Mouse (Mus musculus): Measurements from ENCODE around the gene Lpar5. TPM values are rescaled to one million over a fixed set of nuclear protein-coding genes. Genes with fewer than 3 reads are reported as not detected.

Lpar5 gene
- polyA plus RNA-seq, 2 experiments = 3.9 to 4.0 TPM

DNA sequence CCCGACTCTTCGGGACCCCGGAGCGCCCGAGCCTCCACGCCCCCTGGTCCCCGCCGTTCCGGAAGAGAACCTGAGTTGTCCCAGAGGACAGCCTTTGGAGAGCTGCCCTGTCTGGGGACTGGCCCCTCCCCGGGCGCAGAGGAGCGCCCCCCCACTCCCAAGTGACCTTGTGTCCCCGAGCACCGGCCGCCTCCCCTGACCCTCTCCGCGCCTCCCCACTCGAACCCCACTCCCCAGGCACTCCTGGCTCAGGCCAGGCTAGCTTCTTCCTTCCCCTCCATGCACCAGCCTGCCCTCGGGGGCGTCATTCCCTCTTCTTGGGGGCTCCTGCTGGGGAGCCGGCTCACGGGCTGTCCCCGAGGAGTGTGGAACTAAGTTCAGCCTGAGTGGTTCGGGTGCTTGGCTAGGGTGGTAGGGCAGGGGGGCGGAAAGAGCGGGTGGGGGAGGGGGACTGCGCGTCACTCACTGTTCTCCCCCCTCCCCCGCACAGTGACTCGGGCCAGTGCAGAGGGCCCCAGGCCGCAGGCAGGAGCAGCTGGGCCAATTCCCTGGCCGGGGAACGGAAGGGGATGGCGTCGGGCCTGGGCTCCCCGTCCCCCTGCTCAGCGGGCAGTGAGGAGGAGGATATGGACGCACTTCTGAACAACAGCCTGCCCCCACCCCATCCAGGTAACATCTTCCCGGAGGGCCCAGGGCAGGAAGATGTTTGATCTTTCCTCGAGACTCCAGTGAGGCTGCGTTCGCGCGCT, 29.1 kb downstream of the Lpar5 start:
- TF ChIP-seq POLR2A (IDR thresholded peaks at IDR 0.05; ENCODE audit: borderline replicate concordance, extremely low read depth, insufficient read depth, insufficient read length) = no peak
- peaks cover 24% of the 10 kb centered on the region for H3K4me1 ChIP-seq (ENCODE audit: control insufficient read depth, insufficient read depth, low read length)
- peak overlapping the region; percentile 82 for H3K4me2 ChIP-seq (replicated peaks; ENCODE audit: low read depth, low read length, severe bottlenecking)
- no peaks in the 10 kb centered on the region for H3K9me3 ChIP-seq (ENCODE audit: control insufficient read depth, low read length)
- peaks cover 44% of the 10 kb centered on the region for H3K36me3 ChIP-seq (ENCODE audit: control insufficient read depth, insufficient read depth, low read length)
- peak overlapping the region; percentile 96 for H3K4me3 ChIP-seq (replicated peaks; ENCODE audit: low read length)
- peak overlapping the region; percentile 88 for H3K9ac ChIP-seq (ENCODE audit: low read depth, low read length, severe bottlenecking)
- H3K27ac ChIP-seq (replicated peaks; ENCODE audit: low read depth, low read length) = peak overlapping the region; percentile 86
- H3K27me3 ChIP-seq (ENCODE audit: control insufficient read depth, insufficient read depth, low read length) = no peaks in the 10 kb centered on the region
- WGBS = 1% methylated on average over 35 of the region's 44 CpGs
- ATAC-seq (ENCODE audit: low FRiP score, low read depth) (0 out of 2 replicates have a peak, but pooled peaks have one; percentile 28), DNase-seq (ENCODE audit: low spot score) (peak; percentile 50)

DNA sequence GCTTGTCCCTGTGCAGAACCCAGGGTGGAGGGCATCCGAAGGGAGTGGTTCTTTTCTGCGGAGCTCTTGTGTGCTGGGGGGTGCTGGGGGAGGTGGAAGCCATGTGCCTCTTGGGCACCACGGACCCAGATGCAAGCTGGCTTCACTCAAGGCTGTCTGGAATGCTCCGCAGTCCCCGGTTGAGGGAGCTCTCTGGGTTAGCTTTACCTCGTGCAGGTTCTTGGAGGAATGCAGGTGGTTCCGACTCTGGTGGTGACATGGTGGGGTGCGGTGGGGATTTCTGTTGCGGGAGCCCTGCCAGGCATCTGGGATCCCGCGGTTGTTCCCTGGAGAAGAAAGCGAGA, 29.6 kb downstream of the Lpar5 start:
- no peak for DNase-seq (ENCODE audit: low spot score)

DNA sequence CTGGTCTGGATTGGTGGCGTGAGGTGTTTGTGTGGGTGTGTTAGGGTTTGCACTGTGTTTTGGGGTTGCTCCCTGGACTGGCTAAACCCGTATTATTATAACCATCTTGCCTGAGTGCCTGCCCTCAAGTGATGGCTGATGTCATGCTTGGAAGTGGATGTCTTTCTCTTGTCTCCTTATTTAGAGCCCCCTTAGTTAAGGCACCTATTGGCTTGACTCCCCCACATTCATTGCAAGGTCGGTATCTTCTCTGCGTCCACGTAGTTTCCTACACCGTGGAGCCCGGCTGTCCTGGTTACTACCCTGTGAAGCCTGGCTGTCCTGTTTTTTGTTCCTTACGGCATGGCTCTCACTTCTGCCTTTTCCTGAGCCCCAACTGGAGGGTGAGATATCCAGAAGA, 30.2 kb downstream of the Lpar5 start:
- no peak for TF ChIP-seq POLR2A (IDR thresholded peaks at IDR 0.05; ENCODE audit: borderline replicate concordance, extremely low read depth, insufficient read depth, insufficient read length)
- Histone ChIP-seq H3K9me3 (ENCODE audit: control insufficient read depth, low read length) (no peaks in the 10 kb centered on the region), H3K9ac (ENCODE audit: low read depth, low read length, severe bottlenecking) (peak overlapping the region; percentile 88), H3K27me3 (ENCODE audit: control insufficient read depth, insufficient read depth, low read length) (no peaks in the 10 kb centered on the region), H3K4me2 (replicated peaks; ENCODE audit: low read depth, low read length, severe bottlenecking) (peak overlapping the region; percentile 82), H3K27ac (replicated peaks; ENCODE audit: low read depth, low read length) (no peak overlapping the region), H3K4me1 (ENCODE audit: control insufficient read depth, insufficient read depth, low read length) (peaks cover 24% of the 10 kb centered on the region), H3K36me3 (ENCODE audit: control insufficient read depth, insufficient read depth, low read length) (peaks cover 56% of the 10 kb centered on the region), H3K4me3 (replicated peaks; ENCODE audit: low read length) (peak overlapping the region; percentile 96)
- DNase-seq (ENCODE audit: low spot score) = no peak
- WGBS = 58% methylated on average over 8 of the region's 8 CpGs
- ATAC-seq (ENCODE audit: low FRiP score, low read depth) = no peak

More for the DNA sequence above, 29.6 kb downstream of the Lpar5 start:
- Histone ChIP-seq H3K27me3 (ENCODE audit: control insufficient read depth, insufficient read depth, low read length) (no peaks in the 10 kb centered on the region), H3K4me2 (replicated peaks; ENCODE audit: low read depth, low read length, severe bottlenecking) (peak overlapping the region; percentile 82), H3K4me3 (replicated peaks; ENCODE audit: low read length) (peak overlapping the region; percentile 96), H3K27ac (replicated peaks; ENCODE audit: low read depth, low read length) (0 out of 2 replicates have a peak overlapping the region, but pooled peaks have one; percentile 86), H3K4me1 (ENCODE audit: control insufficient read depth, insufficient read depth, low read length) (peaks cover 24% of the 10 kb centered on the region), H3K9ac (ENCODE audit: low read depth, low read length, severe bottlenecking) (peak overlapping the region; percentile 88), H3K9me3 (ENCODE audit: control insufficient read depth, low read length) (no peaks in the 10 kb centered on the region), H3K36me3 (ENCODE audit: control insufficient read depth, insufficient read depth, low read length) (peaks cover 49% of the 10 kb centered on the region)
- no peak for TF ChIP-seq POLR2A (IDR thresholded peaks at IDR 0.05; ENCODE audit: borderline replicate concordance, extremely low read depth, insufficient read depth, insufficient read length)
- peak; percentile 5; the same call in 1 of the 2 replicates for ATAC-seq (ENCODE audit: low FRiP score, low read depth)
- WGBS = 2% methylated on average over 12 of the region's 12 CpGs

DNA sequence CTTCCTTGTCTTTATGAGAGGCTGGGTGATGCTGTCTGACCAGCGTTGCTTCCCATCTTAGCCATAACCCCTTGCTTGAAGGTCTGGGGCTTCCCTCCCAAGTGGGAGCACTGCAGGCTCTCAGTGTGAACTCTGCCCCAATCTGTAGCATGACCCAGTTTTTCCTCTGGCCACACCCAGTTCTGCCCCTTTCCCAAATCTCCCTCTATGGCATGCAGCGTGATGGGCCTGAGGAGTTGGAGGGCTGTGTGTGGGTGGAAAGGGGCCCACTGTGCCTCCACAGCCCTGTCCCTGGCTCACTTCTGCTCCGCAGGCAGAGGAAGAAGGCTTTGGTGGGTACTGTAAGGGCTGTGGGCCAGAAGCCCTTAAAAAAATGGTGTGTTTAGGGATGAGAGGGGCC, 30.8 kb downstream of the Lpar5 start:
- Histone ChIP-seq H3K9ac (ENCODE audit: low read depth, low read length, severe bottlenecking) (peak overlapping the region; percentile 26), H3K27me3 (ENCODE audit: control insufficient read depth, insufficient read depth, low read length) (no peaks in the 10 kb centered on the region), H3K4me2 (replicated peaks; ENCODE audit: low read depth, low read length, severe bottlenecking) (peak overlapping the region; percentile 82), H3K4me1 (ENCODE audit: control insufficient read depth, insufficient read depth, low read length) (peaks cover 24% of the 10 kb centered on the region), H3K9me3 (ENCODE audit: control insufficient read depth, low read length) (no peaks in the 10 kb centered on the region), H3K4me3 (replicated peaks; ENCODE audit: low read length) (peak overlapping the region; percentile 96), H3K27ac (replicated peaks; ENCODE audit: low read depth, low read length) (no peak overlapping the region), H3K36me3 (ENCODE audit: control insufficient read depth, insufficient read depth, low read length) (peaks cover 60% of the 10 kb centered on the region)
- DNase-seq (ENCODE audit: low spot score) (no peak), ATAC-seq (ENCODE audit: low FRiP score, low read depth) (no peak)
- no peak for TF ChIP-seq POLR2A (IDR thresholded peaks at IDR 0.05; ENCODE audit: borderline replicate concordance, extremely low read depth, insufficient read depth, insufficient read length)
- 69% methylated on average over 3 of the region's 3 CpGs for WGBS

GRCm38 (mm10) chr6:125099421-125099971, 31.8 kb downstream of the Lpar5 start:
- peak overlapping the region; percentile 17; the same call in 1 of the 2 replicates for H3K9ac ChIP-seq (ENCODE audit: low read depth, low read length, severe bottlenecking)
- H3K4me3 ChIP-seq (replicated peaks; ENCODE audit: low read length) = no peak overlapping the region
- peak overlapping the region; percentile 15 for H3K4me2 ChIP-seq (replicated peaks; ENCODE audit: low read depth, low read length, severe bottlenecking)
- ATAC-seq (ENCODE audit: low FRiP score, low read depth) (no peak), DNase-seq (ENCODE audit: low spot score) (no peak)
- TF ChIP-seq POLR2A (IDR thresholded peaks at IDR 0.05; ENCODE audit: borderline replicate concordance, extremely low read depth, insufficient read depth, insufficient read length) = no peak
- no peak overlapping the region for H3K27ac ChIP-seq (replicated peaks; ENCODE audit: low read depth, low read length)
- peaks cover 70% of the 10 kb centered on the region for H3K36me3 ChIP-seq (ENCODE audit: control insufficient read depth, insufficient read depth, low read length)
- no peaks in the 10 kb centered on the region for H3K9me3 ChIP-seq (ENCODE audit: control insufficient read depth, low read length)
- H3K27me3 ChIP-seq (ENCODE audit: control insufficient read depth, insufficient read depth, low read length) = no peaks in the 10 kb centered on the region
- 54% methylated on average over 4 of the region's 5 CpGs for WGBS
- H3K4me1 ChIP-seq (ENCODE audit: control insufficient read depth, insufficient read depth, low read length) = peaks cover 24% of the 10 kb centered on the region
